Mouse (Mus musculus): ENCODE measurements around the gene A030003K21Rik.
"Not testable (repeated sequence)": the region's sequence is repeated elsewhere in the genome, so short reads cannot be mapped to it uniquely, and the experiment has no call there.

GRCm38 (mm10) chr1:82943295-82943694, at the start of gene A030003K21Rik:
- TF ChIP-seq CTCF (IDR thresholded peaks at IDR 0.05; ENCODE audit: low read depth, low read length); TAL1 (conservative IDR thresholded peaks at IDR 0.05; ENCODE audit: low read depth, low read length); GATA1 (IDR thresholded peaks at IDR 0.05; ENCODE audit: borderline replicate concordance, low read length): not testable (repeated sequence)

All from G1E (cell line).